Mouse (Mus musculus): Measurements from ENCODE around the gene Fam192a.
A peak's percentile ranks its signal among the peaks of the same experiment; 100 is the strongest.

Gene Fam192a

DNA sequence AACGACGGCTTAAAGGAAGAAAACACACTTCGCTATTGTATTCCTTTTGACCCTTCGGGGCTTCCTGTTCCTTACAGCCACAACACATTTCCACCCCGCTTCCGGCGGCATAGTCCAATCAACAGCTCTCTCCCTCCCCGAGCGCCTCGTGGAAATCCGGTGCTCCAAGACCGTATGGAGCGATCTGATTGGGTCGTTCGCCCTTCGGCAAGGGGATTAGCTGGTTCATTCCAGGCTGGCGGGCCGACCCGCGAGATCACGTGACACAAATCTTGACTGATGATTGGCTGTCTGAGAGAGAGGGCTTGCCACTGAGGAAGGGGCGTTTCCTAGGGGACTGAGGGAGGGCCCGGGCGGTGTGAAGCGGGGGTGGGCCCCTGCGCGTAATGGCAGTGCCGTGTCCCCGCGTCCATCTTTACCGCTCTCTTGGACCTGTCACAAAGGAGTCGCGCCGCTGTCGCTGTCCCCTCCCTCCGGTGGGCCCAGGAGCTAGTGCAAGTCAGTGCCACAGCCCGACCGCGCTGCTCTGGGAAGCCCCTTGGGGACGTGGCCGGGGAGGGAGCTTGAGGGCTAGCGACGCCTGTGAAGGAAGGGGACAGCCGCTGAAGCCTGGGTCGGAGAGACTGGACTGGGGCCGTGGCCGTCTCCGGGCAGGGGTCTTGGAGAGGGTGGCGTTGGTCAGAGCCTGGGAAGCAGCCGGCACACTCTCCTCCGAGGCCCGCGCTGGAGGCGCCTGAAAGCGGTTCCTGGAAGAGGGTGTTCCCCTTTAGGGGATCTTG is at the start of gene Fam192a, which contains the start of gene Rspry1:
Gene Fam192a, minus strand, starts transcription at position 391 of the 779 bp plus-strand sequence.
Gene Rspry1, plus strand, starts transcription at position 331 of the 779 bp plus-strand sequence.
- DNase-seq (ENCODE audit: low read depth, low spot score) = peak; percentile 99

DNA sequence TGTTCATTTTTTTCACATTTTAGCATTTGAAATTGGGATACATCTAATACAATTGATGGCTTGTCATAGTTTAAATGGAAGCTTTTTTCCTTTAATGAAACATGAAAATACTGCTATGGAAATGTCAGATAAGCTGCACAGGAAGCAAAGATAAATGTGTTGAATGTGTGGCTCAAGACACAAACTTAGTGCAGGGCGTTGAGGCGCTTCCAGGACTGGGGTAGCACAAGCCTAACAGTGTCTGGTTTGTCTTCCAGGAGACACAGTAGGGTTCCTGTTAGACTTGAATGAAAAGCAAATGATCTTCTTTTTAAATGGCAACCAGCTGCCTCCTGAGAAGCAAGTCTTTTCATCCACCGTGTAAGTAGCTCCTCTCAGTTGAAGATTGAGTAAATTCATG is 47.7 kb upstream of the Fam192a start:
- no peak for DNase-seq (ENCODE audit: low read depth, low spot score)

DNA sequence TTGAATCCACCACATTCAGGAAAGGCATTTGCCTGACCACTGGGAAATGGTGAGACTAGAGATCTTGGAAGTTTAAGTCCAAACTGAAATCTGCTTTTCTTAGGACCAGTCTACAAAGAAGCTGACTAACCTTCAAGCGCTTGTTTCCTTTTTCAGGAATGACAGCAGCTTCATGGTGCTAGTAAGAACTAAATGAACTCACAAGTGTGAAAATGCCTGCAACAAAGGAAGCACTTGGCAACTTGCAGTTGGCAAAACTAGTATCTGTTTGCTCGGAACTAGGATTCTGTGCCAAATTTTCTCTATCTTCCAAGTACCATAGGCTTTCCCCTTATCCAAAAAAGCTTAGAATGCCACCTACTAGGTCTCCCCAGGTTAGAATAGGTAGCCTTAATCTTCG is 44.4 kb upstream of the Fam192a start:
- no peak for DNase-seq (ENCODE audit: low read depth, low spot score)

DNA sequence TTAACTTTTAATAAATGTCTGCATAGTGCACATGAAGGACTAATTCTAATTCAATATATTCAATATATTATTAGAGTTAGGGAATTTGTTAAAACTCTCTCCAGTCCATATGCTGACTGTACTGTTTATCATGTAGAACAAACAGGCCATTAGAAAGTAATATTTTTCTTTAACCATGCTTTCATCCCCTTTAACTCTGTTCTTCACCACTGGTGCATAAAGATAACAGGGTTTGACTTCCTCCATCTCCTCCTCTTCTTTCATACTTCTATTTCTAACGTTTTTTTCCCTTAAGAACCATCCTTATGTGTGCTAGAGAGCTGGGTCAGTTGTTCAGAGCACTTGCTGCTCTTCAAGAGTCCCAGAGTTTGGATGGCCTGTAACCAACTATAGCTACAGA is 43.4 kb upstream of the Fam192a start:
- no peak for DNase-seq (ENCODE audit: low read depth, low spot score)

DNA sequence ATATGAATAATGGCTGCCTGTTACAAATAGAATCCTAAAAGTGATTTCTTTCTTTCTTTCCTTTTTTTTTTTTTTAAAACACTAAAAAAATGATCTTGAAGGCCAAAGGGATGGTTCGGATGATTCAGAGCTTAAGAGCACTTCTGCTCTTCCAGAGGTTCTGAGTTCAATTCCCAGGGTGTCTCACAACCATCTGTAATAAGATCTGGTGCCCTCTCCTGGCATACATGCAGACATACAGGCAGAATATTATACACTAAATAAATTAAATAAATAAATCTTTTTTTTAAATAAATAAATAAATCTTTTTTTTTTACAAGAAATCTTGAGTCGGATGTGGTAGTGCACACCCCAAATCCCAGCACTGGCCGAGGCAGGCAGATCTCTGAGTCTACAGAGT is 40.1 kb upstream of the Fam192a start:
- DNase-seq (ENCODE audit: low read depth, low spot score) = no peak

DNA sequence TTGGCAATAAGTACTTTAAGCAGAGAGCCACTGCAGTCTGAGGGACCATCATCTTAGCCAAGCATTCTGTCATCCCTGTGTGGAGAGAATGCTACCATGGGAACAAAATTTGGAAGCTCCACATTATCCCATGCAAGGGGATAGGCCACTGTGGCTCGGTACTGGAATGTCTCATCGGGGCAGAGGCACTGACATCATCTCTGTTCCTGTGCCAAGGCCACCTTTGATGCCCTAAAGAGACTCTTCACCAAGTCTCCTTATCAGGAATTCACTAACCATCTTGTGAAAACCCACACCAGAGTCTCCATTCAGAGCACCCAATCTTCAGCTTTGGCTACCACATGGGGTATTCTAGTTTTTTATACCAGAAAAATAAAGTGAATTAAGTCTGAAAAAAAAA is 39.4 kb upstream of the Fam192a start:
- no peak for DNase-seq (ENCODE audit: low read depth, low spot score)

DNA sequence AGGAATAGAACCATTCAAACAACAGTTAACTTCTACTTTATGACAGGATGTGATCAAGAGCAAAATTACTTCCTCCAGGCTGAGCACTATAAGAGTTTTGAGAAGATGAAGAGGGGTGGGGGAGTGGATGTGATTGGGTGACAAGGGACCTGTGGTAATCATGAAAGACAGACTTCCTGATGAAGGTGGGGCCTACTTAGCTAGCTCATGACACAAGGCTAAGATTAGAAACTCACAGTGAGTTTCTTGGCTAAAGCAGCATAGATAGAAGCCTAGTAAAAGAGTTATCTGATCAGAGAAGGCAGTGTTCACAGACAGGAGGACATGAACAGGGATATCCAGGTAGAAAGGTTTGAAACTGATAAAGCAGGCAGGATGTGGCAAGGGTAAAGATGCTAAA is 32.4 kb upstream of the Fam192a start:
- DNase-seq (ENCODE audit: low read depth, low spot score) = no peak

DNA sequence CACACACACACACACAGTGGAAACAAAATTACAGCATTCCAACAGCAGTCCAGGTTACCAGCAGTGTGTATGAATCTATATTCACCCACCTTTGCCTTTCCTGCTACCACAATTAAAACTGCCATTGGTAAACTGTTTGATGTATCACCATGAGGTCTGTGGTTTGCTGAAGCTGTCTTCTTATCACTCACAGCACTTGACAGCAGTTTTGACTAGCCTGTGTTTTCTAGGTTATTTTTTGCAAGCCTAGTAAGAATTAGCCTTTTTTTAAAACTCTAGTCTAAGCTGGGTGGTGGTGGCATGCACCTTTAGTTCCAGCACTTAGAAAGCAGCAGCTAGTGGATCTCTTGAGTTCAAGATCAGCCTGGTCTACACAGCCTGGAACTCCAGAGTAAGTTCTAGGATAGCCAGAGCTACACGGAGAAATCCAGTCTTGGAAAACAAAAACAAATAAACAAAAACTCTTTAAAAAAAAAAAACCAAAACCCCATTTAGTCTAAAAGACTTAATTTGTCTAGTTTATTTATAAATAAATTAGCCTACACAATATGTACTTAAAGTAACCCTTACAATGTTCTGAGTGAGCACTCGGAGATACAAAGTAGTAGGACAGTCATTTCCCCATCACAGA is 31.9 kb upstream of the Fam192a start:
- no peak for DNase-seq (ENCODE audit: low read depth, low spot score)

DNA sequence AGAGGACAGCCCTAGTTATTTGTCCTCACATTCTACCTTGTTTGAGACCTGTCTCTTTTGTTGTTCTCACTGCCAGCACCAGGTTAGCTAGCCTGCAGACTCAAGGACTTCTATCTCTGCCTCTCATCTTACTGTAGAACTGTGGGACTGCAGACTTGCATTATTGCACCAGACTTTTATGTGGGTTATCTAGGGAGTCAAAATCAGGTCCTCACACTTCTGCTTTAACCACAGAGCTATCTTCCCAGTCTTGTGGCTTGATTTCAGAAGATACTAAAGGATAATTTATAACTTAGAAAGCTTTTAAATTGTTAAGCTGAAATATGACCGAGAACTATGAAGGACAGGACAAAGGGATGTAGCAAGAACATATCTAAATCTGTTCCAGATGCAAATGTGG is 23.1 kb upstream of the Fam192a start:
- DNase-seq (ENCODE audit: low read depth, low spot score) = no peak

DNA sequence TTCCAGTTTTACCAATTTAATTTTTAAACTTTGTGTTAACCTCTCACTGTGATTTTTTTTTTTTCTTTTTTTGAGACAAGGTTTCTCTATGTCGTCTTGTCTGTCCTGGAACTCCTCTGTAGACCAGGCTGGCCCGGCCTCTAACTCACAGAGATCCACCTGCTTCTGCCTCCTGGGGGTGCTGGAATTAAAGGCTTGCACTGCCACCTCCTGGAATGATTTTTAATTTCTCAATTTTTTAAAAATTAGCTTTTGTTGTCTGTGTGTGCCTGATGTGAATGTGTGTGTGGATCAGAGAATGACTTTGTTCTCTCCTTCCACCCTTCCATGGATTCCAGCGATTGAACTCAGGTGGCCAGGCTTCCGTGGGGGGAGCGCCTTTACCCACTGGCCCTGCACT is 5.3 kb upstream of the Fam192a start:
- DNase-seq (ENCODE audit: low read depth, low spot score) = no peak

DNA sequence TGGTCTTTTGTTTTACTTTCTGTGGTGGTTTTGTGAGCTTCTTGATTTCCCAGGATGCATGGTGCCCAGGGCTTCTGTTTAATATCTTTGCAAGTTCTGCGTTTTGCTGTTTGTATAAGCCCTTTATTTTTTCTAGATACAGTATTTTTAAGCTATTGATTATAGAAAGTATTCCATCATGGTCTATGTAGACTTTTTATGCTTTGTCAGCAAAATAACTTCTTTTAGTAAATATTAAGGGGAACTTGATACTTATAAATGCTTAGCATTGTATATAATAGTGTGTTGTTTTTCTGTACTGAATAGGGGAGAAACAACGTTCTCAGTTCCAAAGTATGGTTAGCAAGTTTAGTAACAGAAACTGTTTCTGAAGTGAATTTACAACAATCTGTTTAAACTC is 2.2 kb upstream of the Fam192a start:
- no peak for DNase-seq (ENCODE audit: low read depth, low spot score)

DNA sequence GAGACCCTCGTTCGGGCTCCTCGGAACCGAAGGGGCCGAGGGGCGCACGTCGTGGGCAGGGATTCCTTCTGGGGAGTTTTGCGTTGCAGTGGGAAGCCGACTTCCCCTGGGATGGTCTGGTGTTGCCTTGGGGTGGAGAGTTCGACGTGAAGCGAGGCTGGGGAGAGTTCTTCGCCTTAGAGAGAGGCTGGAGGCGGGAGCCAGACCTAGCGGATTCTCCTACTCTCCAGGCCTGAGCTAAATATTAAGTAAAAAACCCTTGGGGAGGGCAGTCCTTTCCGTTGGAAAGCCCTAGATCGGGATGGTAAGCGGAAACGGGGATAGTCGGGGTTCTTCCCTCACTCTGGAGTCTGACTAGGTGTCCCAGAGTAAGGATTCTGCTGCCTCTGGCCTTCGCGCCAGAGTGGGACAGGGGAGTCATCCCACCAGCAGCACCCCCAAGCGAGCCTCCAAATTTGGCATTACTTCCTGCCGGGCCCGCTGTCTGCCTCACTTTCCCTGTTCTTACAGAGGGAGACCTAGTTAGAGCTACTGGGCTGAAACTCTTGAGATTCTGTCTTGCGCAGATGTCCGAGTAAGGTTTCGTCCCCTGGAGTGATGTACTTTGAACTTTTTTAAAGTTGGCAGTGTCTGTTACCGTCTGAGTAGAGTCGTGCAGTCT is 804 bp upstream of the Fam192a start:
- DNase-seq (ENCODE audit: low read depth, low spot score) = no peak

DNA sequence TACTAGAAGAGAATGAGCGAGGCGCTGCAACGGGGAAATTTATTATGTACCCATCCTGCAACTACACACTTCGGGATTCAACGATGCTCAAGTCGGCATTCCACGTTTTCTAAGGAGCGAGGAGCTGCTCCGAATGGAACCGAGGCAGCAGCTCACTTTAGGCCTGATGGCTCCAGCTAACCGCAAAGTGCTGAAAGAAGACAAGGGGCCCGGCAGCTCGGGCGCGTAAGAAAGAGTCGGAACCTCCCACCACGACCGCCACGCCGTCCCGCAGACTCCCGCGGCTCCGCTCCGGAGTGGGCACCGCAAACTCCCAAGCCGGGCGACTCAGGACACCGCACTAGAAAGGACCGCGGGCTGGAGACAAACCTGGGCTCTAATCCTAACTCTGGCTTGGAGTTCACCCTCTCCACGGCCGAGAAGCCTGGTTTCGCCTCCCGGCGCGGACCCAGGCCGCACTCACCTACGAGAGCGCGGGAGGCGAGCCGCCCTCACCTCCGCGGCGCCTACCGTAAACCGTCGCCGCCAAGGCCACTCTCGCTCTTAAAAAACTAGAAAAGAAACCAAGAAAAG is 677 bp downstream of the Fam192a start:
- no peak for DNase-seq (ENCODE audit: low read depth, low spot score)

DNA sequence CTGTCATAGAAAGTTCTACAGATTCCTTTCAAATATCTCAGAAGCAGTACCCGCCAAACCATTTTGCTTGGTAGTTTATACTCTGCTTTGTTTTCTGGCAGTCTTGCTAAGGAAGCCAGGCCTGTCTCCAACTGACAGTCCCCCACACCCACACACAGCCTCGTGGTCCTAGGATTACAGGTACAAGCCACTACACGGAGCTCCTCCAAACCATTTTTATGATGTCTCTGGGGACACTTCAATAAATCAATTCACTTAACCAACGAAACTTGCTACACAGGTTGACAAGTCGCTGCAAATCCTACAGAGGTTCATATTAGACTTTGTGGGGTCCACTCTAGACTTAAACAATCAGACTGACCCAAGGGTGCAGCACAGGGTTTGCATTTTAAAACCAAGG is 1.3 kb downstream of the Fam192a start:
- DNase-seq (ENCODE audit: low read depth, low spot score) = no peak

DNA sequence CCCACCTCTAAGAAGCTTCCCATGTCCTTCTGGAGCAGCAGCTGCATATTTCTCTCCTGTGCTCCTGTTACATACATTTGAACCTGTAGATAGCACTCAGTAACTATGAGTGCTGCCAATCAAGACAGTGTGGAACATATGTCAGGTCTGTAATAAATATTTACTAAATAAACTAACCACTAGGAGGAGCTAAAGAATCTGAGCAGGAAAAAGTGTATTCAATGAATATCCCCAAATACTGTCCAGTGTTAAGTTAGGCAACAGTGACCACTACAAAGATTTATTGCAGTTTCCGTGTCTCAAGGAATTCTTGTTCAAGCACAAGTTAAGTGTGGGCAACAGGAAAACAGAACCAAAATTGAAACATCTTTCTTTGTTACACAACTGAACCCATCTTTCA is 7.6 kb downstream of the Fam192a start:
- no peak for DNase-seq (ENCODE audit: low read depth, low spot score)

DNA sequence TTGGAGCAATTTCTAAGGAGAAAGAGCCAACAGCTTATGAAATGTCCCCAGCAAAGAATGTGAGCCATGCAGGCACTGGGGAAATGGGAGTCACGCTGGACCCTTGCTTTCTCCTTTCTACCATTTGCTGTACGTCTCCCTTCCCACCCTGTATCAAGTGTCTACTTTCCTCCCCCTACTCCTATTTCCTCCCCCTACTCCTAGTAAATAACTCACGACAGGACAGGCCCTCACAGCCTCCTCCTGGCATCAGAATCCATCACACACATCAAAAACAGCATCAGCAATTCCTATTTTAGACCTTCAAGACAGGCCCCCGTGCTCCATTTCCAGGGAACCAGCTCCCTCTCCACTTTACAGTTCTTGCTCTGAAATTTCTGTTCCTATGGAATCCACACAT is 10.1 kb downstream of the Fam192a start:
- DNase-seq (ENCODE audit: low read depth, low spot score) = no peak

DNA sequence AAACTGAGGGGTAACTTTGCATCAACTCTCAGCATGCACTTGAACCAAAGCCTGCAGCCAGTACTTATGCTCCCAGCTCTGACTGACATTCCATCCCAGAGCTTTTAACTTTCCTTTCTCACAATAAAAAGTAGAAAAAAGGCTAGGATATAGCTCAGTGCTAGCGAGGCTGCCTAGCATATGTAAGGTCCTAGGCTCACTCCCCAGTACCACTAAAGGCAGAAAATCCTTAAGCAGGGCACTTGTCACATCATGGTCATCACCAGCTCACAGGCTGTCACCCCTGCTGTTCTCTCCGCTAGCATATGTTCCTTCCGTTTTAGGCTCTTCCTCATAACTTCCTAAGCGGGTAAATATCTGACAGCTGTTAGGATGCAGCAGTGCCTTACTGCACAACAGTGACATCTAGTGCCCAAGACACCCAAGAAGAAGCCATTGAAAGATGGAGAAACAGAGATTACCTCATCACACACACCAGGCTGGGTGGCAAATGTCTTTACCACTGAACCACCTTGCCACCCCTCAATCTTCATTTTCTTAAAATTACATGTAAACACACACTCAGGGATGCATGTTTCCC is 17.5 kb downstream of the Fam192a start:
- DNase-seq (ENCODE audit: low read depth, low spot score) = peak; percentile 37

DNA sequence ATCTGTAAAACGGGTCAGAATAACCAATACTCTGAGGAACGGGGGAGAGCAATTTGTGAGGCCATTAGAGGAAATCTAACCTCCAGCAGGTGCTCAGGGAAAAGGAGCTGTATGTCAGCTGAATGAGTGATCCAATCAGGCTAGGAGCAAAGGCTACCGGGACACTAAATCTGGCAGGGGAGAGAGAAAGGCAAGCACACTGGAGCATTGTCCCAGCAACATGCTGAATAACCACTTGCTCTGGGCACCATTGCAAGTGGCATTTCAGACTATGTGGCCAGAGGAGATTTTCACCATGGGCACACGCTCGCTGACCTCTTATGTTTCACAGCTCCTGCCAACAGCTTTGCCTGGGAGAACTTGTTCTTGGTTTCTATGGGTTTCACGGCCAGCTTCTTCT is 19.2 kb downstream of the Fam192a start:
- no peak for DNase-seq (ENCODE audit: low read depth, low spot score)

DNA sequence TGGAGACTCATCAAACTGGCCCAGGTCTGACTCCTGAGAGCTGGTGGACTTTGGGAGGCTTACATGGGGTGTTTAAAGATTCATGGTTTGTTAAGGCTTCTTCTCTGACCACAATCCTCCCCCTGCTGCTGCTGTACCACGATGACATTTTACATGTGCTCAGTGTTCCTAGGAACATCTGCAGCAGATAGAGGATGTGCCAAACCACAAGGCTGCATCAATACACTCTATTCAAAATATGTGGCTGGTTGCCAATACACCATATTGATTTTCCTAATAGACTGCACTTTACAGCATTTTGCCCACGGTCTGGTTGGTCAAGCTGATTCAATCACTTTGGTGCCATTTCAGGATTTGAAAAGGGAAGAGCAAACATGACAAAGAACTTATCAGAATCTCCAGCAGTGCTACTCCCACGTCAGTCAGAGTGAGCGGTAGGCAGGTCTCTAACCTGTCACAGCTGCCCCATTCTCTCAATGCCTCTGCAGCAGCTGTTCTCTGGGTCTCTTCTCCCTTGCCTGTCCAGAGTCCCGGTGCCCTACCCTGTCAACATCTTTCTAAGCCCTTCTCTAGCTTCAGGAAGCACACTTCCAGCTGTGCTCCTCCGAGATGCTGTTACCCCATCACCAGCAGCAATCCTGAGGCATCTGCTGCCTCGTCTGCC is 19.8 kb downstream of the Fam192a start:
- no peak for DNase-seq (ENCODE audit: low read depth, low spot score)

DNA sequence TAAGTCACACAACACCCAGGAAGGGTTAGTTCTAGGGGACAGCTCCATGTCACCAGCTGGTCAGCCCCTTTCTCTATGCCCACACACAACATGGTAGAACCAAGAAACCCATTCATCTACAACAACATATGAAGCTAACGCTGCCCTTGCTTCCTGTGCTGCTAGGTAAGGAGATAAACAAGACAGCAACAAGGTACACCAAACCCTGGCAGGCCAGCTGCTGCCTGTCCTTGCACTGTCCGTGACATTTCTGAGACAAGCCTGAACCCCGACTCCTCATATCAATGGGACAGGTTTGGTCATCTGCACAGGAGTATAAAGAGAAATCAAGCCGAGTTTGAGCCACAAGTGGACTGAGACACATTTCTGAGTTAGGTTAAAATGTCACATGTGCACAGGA is 26.6 kb downstream of the Fam192a start:
- no peak for DNase-seq (ENCODE audit: low read depth, low spot score)

DNA sequence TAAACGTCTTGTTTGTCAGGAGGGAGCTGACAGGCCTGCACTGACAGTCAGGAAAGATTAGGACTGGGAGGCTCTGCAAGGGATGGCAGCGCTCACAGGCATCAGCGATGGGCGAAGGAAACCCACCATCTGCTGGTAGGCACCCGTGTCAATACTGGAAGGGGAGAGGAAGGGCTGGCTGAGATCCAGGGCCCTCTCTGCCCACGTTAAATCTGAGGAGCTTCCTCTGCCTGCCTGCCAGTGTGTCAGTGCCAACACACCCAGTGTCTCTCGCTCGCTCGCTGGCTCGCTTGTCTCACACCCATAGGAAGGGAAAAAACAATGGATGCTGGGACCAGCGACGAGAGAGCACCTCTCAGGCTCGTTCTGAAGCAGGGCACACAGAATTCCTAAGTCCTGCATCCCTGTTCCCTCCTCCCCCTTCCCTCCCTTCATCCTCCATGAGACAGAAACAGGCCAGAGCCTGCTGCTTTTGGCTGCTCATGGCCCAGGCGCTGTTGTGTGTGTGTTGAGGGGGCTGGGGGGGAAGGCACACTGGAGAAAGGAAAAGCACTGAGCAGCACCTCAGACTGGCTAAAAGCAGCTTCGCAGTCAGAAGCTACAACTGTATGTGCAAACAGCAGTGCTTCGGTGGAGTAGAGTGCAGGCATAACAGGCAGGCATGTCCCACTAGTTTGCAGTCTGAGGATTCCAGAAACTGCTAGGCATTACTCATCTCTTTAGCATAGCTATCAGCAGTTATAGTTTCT is 27.5 kb downstream of the Fam192a start:
- DNase-seq (ENCODE audit: low read depth, low spot score) = no peak

All from retina, adult 2 months (tissue).